Mouse (Mus musculus) MEL (cell line): ENCODE data around the gene Nrl.

Experiments
- CTCF ChIP-seq, 3 experiments: IDR thresholded peaks in 2 of 3; conservative IDR thresholded peaks in 1 of 3; 2 replicates each; pipeline ENCODE4 v1.5.1; 2011 to 2012; ENCODE audit warnings: low read length in 3 of 3, low read depth in 2 of 3, mild to moderate bottlenecking in 2 of 3, improper control_type of control experiment in 1 of 3, inconsistent platforms in 1 of 3, mixed read lengths in 1 of 3, moderate library complexity in 1 of 3; ENCODE audit not compliant: control insufficient read depth in 1 of 3, insufficient read depth in 1 of 3, poor library complexity in 1 of 3, severe bottlenecking in 1 of 3
- E2F4 ChIP-seq: IDR thresholded peaks from 2 replicates; pipeline ENCODE4 v1.6.1; 2011; ENCODE audit warnings: low read depth, low read length, improper control_type of control experiment, borderline replicate concordance
- MAX ChIP-seq: IDR thresholded peaks from 2 replicates; pipeline ENCODE4 v1.6.1; 2011; ENCODE audit warnings: low read length, improper control_type of control experiment
- POLR2A ChIP-seq, 2 experiments: IDR thresholded peaks; 2 replicates each; pipeline ENCODE4 v1.6.1; 2011 to 2012; ENCODE audit warnings: low read length in 2 of 2, mild to moderate bottlenecking in 2 of 2, control low read depth in 1 of 2, improper control_type of control experiment in 1 of 2, low read depth in 1 of 2, moderate library complexity in 1 of 2; ENCODE audit not compliant: control insufficient read depth in 1 of 2, insufficient read depth in 1 of 2, poor library complexity in 1 of 2
- POLR2AphosphoS2 ChIP-seq: IDR thresholded peaks from 2 replicates; pipeline ENCODE4 v1.6.1; 2011; ENCODE audit warnings: low read length, improper control_type of control experiment
- POLR2AphosphoS5 ChIP-seq: IDR thresholded peaks from 2 replicates; pipeline ENCODE4 v1.6.1; 2012; ENCODE audit warnings: low read depth, borderline replicate concordance, mild to moderate bottlenecking, inconsistent platforms, low read length, moderate library complexity, mixed read lengths
- ZKSCAN1 ChIP-seq: IDR thresholded peaks from 2 replicates; pipeline ENCODE4 v1.6.1; 2012; ENCODE audit warnings: low read depth, mild to moderate bottlenecking, inconsistent platforms, low read length, improper control_type of control experiment, moderate library complexity

GRCm38 (mm10) chr14:55565748-55566147 lies 41.0 kb upstream of the Nrl start:
- TF ChIP-seq POLR2AphosphoS5 (no peak), CTCF (IDR thresholded peaks at IDR 0.05 in 2 of 3, conservative IDR thresholded peaks at IDR 0.05 in 1 of 3; ENCODE audit: control insufficient read depth in 1 of 3, insufficient read depth in 1 of 3, low read depth in 2 of 3, low read length in 3 of 3, poor library complexity in 1 of 3, severe bottlenecking in 1 of 3) (peak in 2 of 3 experiments; percentile 36 to 41; a peak in 4 of 6 replicates), MAX (no peak), ZKSCAN1 (no peak), E2F4 (no peak), POLR2AphosphoS2 (no peak), POLR2A (IDR thresholded peaks at IDR 0.05; ENCODE audit: control insufficient read depth in 1 of 2, insufficient read depth in 1 of 2, low read depth in 1 of 2, low read length in 2 of 2, poor library complexity in 1 of 2) (no peak)
